Mouse (Mus musculus): ENCODE data around the gene Smarcc2.
A peak's percentile ranks its signal among the peaks of the same experiment; 100 is the strongest.

Smarcc2 gene

DNA sequence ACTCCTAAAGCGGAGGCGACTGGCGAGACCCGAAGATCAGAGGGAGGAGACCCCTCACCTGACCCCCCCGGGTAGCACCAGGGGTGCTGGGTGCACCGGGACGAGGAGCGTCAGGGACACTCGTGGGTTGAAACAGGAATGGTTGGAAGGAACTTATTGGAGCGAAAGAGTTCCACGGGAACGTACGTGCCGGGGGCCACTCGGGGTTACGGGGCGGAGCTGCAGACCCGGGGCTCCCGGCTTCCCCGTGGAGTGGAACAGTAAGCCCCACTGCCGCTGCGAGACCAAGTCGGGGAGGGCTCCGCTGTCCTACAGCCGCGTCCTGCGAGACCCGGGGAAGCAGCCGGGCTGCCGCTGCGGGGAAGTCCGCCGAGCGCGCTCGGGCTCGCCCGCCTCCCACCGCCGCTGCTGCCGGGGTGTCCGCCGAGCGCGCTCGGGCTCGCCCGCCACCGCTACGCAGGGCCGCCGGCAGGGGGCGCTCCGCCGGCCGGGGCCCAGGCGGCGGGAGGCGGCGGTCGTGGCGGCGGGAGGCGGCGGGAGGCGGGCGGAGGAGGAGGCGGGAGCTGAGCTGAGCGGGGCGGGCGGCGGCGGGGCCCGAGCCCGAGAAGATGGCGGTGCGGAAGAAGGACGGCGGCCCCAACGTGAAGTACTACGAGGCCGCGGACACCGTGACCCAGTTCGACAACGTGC, at the start of gene Smarcc2:
Gene Smarcc2, plus strand, starts transcription at position 530 of the 690 bp plus-strand sequence.
- DNase-seq (ENCODE audit: low spot score), result peak; percentile 81

GRCm38 (mm10) chr10:128409692-128410559, 49.1 kb upstream of the Smarcc2 start:
- peak; percentile 93 for DNase-seq (ENCODE audit: low spot score)

DNA sequence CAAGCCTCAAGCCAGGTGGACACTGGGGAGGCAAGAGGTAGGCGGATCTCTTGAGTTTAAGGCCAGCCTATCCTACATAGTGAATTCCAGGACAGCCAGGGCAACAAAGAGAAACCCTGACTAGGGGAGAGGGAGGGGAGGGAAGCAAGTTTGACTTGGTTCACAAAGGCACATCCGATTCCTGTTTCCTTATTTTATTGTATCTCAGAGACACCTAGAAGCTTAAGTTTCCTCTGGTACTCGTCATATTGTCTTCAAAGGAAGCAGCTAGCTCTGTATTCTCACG, 48.5 kb upstream of the Smarcc2 start:
- DNase-seq (ENCODE audit: low spot score), result no peak

GRCm38 (mm10) chr10:128411211-128412054, 47.6 kb upstream of the Smarcc2 start, which contains the start of the genes Nabp2 and Rnf41:
Gene Nabp2 (minus strand): TSS chr10:128411492.
Gene Rnf41 (plus strand): TSS chr10:128411657.
- peak; percentile 91 for DNase-seq (ENCODE audit: low spot score)

GRCm38 (mm10) chr10:128412055-128412381, 47.0 kb upstream of the Smarcc2 start:
- no peak for DNase-seq (ENCODE audit: low spot score)

DNA sequence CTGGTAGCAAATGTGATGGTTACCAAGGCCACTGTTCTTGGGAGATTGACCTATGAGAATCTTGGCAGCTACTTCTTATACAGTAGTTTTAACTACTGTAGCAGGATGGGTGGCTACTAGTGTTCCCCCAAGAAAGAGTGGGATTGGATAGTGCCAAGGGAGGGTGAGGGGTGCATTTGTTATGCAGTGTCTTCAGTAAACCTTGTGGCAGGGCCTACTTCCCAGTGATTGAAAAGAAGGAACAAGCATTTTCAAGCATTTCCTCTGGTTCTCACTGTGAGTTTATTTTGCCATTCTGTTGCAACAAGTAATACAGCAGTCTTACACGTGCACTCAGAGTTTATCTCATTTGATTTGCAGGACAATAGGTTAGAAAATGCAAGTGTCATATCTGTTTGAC, 46.5 kb upstream of the Smarcc2 start:
- no peak for DNase-seq (ENCODE audit: low spot score)

DNA sequence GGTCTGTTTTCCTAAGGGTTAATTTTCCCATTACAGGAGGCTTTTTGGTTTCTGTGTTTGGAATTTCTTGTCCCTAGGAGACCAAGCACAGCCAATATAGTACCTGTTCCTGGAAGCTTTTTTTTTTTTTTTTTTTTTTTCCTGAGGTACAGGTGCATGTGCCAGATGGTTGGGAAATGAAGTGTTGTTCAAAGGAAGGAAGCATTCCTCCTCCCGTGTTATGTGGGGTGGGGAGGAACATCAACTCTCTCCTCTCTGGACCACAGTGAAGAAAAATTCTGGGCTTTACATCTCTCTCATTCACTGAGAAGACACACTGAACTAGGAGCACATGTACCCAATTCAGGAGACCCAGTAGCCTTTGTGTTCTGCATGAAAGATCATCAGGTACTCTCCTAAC, 46.0 kb upstream of the Smarcc2 start:
- DNase-seq (ENCODE audit: low spot score), result no peak

- no peak for DNase-seq (ENCODE audit: low spot score)
Measured at GRCm38 (mm10) chr10:128414848-128415247, 44.2 kb upstream of the Smarcc2 start.

GRCm38 (mm10) chr10:128422426-128422825, 36.6 kb upstream of the Smarcc2 start:
- no peak for DNase-seq (ENCODE audit: low spot score)

DNA sequence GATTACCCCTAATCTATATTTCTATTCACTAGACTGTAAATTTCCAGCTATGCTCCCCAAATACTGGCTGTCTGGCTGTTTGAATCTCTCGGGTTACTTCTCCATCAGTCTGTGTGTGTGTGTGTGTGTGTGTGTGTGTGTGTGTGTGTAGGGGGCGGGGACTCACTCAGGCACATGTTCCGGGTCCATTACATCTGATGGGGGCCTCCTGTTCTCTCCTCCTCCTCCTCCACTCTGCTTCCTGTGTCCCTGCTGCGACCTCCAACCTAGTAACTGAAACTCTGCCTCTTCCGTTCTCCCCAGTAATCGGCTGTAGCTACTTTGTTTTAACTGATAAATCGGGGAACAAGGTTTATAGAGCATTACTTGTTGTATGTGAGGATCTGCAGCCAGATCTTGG, 34.4 kb upstream of the Smarcc2 start:
- DNase-seq (ENCODE audit: low spot score), result no peak

GRCm38 (mm10) chr10:128425260-128425659, 33.8 kb upstream of the Smarcc2 start:
- DNase-seq (ENCODE audit: low spot score), result no peak

DNA sequence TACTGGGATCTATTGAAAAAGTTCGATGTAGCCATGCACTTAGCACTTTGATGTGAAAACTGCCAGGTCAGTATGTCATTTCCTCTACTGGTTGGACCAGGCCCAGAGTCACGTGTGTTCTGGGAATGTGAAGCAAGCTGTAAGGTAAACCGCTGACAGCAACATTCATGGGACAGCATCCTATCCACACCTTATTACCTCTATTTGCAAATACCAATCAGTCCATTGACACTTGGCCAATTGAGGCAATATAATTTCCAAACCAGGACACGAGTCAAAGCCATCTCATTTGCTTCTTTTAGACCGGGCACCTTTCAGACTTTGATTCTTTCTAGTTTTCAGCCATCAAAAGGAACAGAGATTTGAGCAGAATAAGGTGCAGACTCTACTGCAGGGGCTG, 30.0 kb upstream of the Smarcc2 start:
- no peak for DNase-seq (ENCODE audit: low spot score)

- DNase-seq (ENCODE audit: low spot score), result no peak
Measured at GRCm38 (mm10) chr10:128429454-128429853, 29.6 kb upstream of the Smarcc2 start.

- DNase-seq (ENCODE audit: low spot score), result no peak
Measured at GRCm38 (mm10) chr10:128433417-128433816, 25.6 kb upstream of the Smarcc2 start.

DNA sequence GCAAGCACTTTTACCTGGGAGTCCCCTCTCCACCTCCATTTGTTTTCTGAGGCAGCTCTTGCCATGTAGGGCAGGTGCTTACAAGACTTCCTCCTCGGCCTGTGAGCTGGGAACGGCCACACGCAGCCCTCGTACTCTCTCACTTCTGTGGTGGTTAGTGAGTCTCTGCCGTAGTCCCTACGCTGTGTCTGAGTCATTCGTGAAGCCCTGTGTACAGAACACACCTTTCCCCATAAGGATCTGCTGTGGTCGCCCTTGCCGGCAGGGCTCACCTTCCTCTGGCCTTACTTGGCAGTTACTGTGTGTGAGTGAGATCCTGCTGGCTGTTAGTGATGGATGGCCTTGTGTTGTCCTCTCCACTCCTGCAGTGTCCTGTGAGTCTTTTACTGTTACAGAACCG, 24.4 kb upstream of the Smarcc2 start:
- DNase-seq (ENCODE audit: low spot score), result peak; percentile 15

DNA sequence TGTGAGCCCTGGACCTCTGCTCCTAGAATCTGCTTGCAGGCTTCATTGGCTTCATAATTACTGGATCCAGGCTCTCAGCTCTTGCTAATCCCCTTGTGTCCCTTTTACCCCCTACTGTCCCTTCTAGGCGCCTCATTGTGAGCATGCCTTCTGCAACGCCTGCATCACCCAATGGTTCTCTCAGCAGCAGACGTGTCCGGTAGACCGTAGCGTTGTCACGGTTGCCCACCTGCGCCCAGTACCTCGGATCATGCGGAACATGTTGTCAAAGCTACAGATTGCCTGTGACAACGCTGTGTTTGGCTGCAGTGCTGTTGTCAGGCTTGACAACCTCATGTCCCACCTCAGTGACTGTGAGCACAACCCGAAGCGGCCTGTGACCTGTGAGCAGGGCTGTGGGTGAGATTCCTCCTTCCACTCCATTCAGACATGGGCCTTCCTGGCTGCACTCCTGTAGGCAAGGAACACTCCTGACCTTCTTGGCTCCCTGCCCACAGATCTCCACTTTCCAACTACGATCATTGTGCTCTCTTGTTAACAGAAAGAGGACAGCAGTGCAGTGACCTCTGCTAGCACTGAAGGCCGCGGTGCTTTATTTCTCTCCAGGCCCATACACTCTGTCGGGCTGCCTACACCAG, 23.7 kb upstream of the Smarcc2 start:
- peak; percentile 26 for DNase-seq (ENCODE audit: low spot score)

DNA sequence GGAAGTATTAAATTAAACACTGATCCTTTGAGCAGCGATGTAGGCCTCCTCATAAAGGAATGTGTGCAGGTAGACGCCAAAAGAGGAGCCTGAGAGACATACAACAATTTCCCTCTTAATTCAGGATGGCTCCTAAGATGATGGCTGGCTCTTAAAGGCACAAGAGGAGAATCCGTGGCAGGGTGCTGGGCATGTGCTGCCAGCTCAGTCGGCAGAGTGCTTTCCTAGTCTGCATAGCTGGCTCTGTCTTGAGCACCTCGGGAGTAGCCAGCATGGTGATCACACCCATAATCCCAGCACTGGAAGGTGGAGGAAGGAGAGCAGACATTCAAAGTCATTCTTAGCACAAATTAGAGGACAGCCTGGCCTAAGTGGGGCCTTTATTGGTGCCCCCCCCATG, 23.2 kb upstream of the Smarcc2 start:
- no peak for DNase-seq (ENCODE audit: low spot score)

GRCm38 (mm10) chr10:128436376-128436775, 22.7 kb upstream of the Smarcc2 start:
- no peak for DNase-seq (ENCODE audit: low spot score)

DNA sequence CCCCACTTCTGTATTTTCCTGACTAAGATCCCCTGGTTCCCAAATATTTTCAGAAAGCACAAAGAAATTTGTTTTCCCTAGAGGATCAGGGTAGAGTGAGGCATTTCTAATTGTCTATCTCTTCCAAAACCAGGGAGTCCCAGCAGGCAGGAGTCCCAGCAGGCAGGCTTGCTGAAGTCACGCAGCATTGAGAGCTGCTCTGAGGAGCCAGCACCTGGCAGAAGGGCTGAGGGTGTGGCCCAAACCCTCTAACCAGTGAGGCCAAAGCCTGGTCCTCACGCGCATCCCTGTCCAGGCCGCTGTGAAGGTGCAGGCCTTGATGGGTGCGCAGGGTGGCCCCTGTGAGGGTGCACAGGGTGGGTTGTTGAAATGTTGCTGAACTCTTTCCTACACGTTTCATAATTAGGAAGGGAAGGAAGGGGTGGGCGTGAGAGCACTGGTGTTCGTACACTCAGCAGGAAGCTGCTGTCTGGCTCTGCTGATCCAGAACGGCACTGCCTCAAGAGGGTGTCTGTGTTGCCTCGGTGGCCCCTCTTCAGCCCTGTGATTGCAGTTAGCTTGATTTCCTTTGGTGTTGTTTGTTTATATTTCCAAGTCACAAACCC, 20.3 kb upstream of the Smarcc2 start:
- peak; percentile 29 for DNase-seq (ENCODE audit: low spot score)

DNA sequence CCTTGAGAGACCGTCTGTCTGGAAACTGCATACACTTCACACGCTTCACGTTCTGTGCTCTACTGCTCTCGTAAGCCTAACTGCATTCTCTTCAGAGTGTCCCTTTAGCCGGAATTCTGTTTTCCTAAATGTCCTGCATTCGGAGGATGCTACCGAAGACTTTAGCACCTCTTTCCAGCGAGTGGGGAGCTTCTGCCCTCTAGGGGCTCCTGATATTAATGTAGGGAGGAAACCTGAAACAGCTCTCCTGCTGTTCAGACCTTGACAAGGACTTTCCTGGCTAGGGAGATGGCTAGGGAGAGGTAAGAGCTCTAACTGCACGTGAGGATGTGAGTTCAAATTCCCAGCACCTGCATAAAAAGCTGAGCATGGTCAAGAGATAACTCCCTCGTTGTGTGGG, 18.6 kb upstream of the Smarcc2 start:
- no peak for DNase-seq (ENCODE audit: low spot score)

DNA sequence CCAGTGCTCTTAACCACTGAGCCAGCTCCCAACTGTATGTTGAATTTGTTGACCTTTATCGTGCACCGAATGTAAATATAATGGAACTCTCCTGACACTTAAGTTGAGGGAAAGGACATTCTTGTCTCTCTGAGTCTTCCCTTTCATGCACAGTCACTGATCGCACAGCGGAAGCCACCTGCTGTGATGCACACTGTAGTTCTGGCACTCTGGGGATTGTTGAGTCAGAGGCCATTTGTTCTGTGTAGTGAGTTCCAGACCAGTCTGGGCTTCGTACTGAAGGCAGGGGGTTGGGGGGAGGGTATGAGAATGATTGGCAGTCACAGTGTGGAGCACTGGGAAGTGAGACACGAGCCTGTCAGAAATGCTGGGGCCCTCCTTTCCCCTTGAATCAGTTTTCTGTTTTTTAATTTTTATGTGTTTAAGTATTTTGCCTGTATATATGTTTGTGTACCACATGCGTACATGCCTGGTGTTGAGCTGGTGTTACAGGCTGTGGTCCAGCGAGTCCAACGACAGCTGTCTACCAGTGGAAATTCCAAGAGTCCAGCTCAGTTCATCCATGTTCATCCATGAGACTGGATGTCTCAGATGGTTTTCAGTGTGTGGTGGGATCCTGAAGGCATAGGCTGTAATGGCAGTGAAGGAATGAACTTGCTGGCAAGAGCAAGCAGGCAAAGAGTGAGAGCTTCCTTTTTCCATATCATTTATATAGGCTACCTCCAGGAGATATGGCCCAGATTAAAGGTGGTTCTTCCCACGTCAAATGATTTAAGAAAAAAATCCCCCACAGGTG, 17.5 kb upstream of the Smarcc2 start:
- DNase-seq (ENCODE audit: low spot score), result no peak

Measured in spleen, adult 12 weeks (tissue).